Mouse (Mus musculus) forebrain, embryonic 14.5 days (tissue): ENCODE results near the gene Pde2a. TPM values are rescaled to one million over a fixed set of nuclear protein-coding genes. Genes with fewer than 3 reads are reported as not detected.
A peak's percentile ranks its signal among the peaks of the same experiment; 100 is the strongest.
"Not testable (repeated sequence)": the region's sequence is repeated elsewhere in the genome, so short reads cannot be mapped to it uniquely, and the experiment has no call there.

Source experiments
- ATAC-seq: fragments of 200-750 bp; cut with Nextera tagmentation; 2 replicates; pipeline ENCODE4 v1.8.0; 2017; ENCODE audit warnings: mild to moderate bottlenecking, moderate library complexity
- DNase-seq: peaks from one replicate; pipeline ENCODE4 v3.0.0-alpha.2; 2015; ENCODE audit warnings: low spot score
- H3K27ac ChIP-seq: fragments of 300-500 bp; sonication (generic); 2 replicates; pipeline ENCODE4 v1.5.1; 2014; ENCODE audit warnings: low read depth, mild to moderate bottlenecking, control low read depth, low read length, moderate library complexity
- H3K27me3 ChIP-seq: fragments of 300-500 bp; sonication (generic); replicated peaks from 2 replicates; pipeline ENCODE4 v1.6.1; 2014; ENCODE audit warnings: low read length, control low read depth, mixed read lengths; ENCODE audit not compliant: control insufficient read depth, insufficient read depth
- H3K36me3 ChIP-seq: fragments of 300-500 bp; sonication (generic); 2 replicates; pipeline ENCODE4 v1.6.1; 2014; ENCODE audit warnings: low read length, control low read depth; ENCODE audit not compliant: control insufficient read depth, insufficient read depth
- H3K4me1 ChIP-seq: fragments of 300-500 bp; sonication (generic); 2 replicates; pipeline ENCODE4 v1.6.1; 2014; ENCODE audit warnings: antibody characterized with exemption, low read length, control low read depth; ENCODE audit not compliant: control insufficient read depth, insufficient read depth
- H3K4me2 ChIP-seq: fragments of 300-500 bp; sonication (generic); 2 replicates; pipeline ENCODE4 v1.6.1; 2014; ENCODE audit warnings: mild to moderate bottlenecking, control low read depth, low read length
- H3K4me3 ChIP-seq: fragments of 300-500 bp; sonication (generic); 2 replicates; pipeline ENCODE4 v1.5.1; 2014; ENCODE audit warnings: low read depth, low read length, control low read depth
- H3K9ac ChIP-seq: fragments of 300-500 bp; sonication (generic); 2 replicates; pipeline ENCODE4 v1.6.1; 2014; ENCODE audit warnings: mild to moderate bottlenecking, low read length, control low read depth, moderate library complexity
- H3K9me3 ChIP-seq: fragments of 300-500 bp; sonication (generic); replicated peaks from 2 replicates; pipeline ENCODE4 v1.6.1; 2016; ENCODE audit warnings: low read length, control low read depth, mixed read lengths; ENCODE audit not compliant: control insufficient read depth
- WGBS: fragments of 180-500 bp; shearing (Covaris S2); extraction: QIAGEN DNeasy Blood & Tissue Kit; methylation state at CpG from one replicate; pipeline ENCODE4 v1.1.7; 2014; 5-methylcytosine and 5-hydroxymethylcytosine counted together
- microRNA counts: library from miRNA; unstranded; fragments of <30 nt; microRNA quantifications from one replicate; lab custom pipeline; 2016
- microRNA-seq: library from miRNA; unstranded; fragments of <30 nt; microRNA quantifications from one replicate; pipeline ENCODE4, GENCODE M21; 2016
- polyA plus RNA-seq: library from polyadenylated mRNA; unstranded; fragments of >200 nt; fragmentation: Nextera tagmentation; extraction: Ambion mirVana; gene quantifications from 2 replicates; pipeline ENCODE4 v1.2.1, GENCODE M21; 2014

The Pde2a gene
- polyA plus RNA-seq, 1 experiment from 2014 or later, result 27.0 TPM

GRCm38 (mm10) chr7:101559393-101559792 lies 137.9 kb downstream of the Pde2a start:
- not testable (repeated sequence) for H3K27me3 ChIP-seq, ATAC-seq, DNase-seq, H3K27ac ChIP-seq, H3K4me3 ChIP-seq, H3K4me1 ChIP-seq, H3K36me3 ChIP-seq, H3K9ac ChIP-seq, H3K9me3 ChIP-seq, H3K4me2 ChIP-seq
- 80% methylated on average over 5 of the region's 5 CpGs for WGBS

MicroRNA genes within 50 kb of the gene (microRNA counts, 519-probe panel; counts per million panel counts)
- microRNA mmu-miR-139-3p (lab: Ali Mortazavi, UCI), result not detected
- 2,396 counts per million, percentile 11 among the panel's probes with 10 or more counts for microRNA mmu-miR-139-5p (lab: Ali Mortazavi, UCI)

Small RNAs within 50 kb of the gene (microRNA-seq; reads per million reads assigned to microRNA genes)
- 3,605 reads per million, percentile 90 among the genes with 10 or more reads in this experiment for gene Mir139

Other genes starting within 250 kb of the Pde2a start
- 13.5 and 17.8 TPM in 2 replicates for gene Atg16l2, start 119.4 kb upstream of the Pde2a start, polyA plus RNA-seq
- gene Stard10, start 104.6 kb upstream of the Pde2a start, polyA plus RNA-seq, result 8.0 and 8.1 TPM in 2 replicates
- gene Arap1, start 73.6 kb upstream of the Pde2a start, polyA plus RNA-seq, result 5.8 and 6.5 TPM in 2 replicates
- not detected in 2 replicates for gene Gm45837, start 10.8 kb upstream of the Pde2a start, polyA plus RNA-seq
- gene Art2b, start 163.9 kb downstream of the Pde2a start, polyA plus RNA-seq, result not detected in 2 replicates
- gene Clpb, start 241.9 kb downstream of the Pde2a start, polyA plus RNA-seq, result 31.9 and 44.1 TPM in 2 replicates